Mouse (Mus musculus) T-helper 2 cell (primary cell): ENCODE results near the gene Hist1h2aa.

Experiments used
- in situ Hi-C: fragments of 300-600 bp; cut with MboI, MseI; formaldehyde crosslinking; loops from one replicate; pipeline ENCODE4 v1.15.1; 2025; ENCODE audit warnings: high pct_unique_total_duplicates

Hist1h2aa gene

DNA sequence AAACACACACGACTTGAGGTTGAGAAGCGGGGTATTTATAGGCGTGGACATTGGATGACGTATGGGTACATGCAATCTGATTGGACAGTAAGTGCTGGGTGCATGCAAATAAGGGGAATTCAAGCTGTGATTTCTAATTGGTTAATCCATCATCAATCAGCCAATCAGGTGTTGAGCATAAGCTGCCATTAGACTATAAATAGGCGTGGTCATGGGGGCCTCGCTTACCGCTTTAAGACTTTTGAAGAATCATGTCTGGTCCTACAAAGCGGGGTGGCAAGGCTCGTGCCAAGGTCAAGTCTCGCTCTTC lies at the start of gene Hist1h2aa:
Hist1h2aa (plus strand) TSS at position 252 of the 310 bp plus-strand sequence.
- in situ Hi-C loops: no loop called here

- in situ Hi-C loops: loop anchor here (5.0 kb wide), 1 partner anchor 87 kb away; no protein-coding TSS in a partner anchor
Observed at GRCm38 (mm10) chr13:23885540-23885939, 48.7 kb upstream of the Hist1h2aa start.

DNA sequence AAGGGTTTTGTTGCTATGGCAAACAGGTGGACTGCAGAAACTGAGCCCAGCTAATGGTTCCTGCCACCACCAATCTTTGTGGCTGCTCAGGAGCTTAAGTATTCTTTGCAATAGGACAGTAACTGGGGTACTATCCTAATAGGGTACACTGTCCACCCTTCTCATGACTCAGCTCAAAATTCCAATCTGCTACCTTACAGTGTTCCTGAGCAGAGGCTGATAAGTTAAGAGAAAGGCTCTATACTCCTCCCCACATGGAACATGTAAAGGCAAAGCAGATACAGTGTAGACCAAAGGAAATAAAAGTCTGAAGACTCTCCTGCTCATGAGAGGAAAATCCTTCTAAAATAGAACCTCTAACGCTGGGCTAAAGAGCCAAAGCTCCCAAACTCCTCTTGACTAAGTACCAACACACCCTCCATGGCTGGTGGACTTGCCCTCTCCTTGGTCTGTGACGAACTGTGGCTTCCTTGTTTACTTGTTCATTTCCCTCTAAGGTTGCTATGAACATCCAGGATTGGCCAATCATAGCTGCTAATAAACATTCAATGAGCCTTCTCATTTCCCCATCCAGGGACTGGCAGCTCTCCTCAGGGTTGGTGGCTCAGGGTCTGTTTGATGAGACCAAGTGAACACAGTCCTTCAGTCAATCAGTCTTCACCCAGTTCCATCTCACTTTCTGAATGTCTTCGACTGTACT lies 47.1 kb upstream of the Hist1h2aa start:
- in situ Hi-C loops: loop anchor here (5.0 kb wide), 1 partner anchor 85 kb away; no protein-coding TSS in a partner anchor

DNA sequence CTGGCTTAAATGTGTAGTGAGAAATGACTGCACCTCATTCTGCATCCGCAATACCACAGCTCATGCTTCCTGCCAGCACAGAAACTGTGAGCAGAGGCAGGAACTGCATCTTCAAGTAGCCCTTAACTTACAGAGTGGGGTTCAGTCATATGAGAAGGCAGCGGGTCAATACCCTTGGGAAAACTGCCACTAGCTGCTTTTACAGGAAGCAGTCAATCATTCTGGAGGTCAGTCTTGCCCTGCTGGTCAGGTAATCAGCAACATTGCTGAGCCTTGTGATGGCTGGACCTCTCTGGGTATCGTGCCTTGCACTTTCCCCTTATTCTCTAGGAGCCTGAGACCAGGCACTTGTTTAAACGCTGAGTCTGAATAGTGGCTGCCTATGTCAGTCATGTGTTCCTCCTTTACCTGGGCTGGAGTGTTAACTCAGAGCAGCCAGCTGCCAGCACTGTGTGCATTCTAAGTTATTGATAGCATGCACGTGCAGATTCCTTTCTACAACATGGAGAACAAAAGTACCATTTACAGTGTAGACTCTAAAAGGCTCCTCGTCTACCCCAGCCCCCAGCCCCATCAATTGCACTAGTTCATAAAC lies 45.2 kb upstream of the Hist1h2aa start:
- in situ Hi-C loops: loop anchor here (5.0 kb wide), 1 partner anchor 83 kb away; no protein-coding TSS in a partner anchor

DNA sequence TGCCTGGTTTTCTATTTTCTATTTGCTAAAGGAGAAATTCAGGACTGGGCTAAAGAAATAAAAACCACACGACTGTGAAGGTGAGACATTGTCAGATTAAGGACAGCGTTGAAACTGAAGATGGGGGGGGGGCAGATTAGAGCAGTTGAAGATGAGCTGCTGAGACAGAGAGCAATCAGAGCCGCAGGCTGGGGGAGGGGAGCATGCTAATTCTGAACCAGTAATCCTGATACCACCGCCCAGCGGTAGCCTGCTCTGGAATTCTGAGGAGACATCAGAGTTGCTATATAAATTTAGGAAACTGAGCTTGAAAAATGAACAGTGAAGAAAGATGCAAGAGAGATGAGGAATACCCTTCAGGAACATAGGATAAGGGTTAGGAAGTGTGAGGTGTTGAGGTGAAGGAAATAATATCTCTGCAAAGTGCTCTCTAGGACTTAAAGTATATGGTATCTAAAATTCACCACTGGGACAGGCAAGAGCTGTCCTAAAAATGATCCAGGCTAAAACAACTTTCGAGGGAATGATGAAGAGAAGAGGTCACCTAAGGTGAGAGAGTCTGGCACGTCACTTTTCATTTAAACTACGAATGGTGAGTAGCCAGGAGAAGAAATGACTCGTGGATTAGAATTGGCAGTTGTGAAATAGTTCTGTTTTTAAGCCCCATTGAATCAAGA lies 41.5 kb upstream of the Hist1h2aa start:
- in situ Hi-C loops: no loop called here

DNA sequence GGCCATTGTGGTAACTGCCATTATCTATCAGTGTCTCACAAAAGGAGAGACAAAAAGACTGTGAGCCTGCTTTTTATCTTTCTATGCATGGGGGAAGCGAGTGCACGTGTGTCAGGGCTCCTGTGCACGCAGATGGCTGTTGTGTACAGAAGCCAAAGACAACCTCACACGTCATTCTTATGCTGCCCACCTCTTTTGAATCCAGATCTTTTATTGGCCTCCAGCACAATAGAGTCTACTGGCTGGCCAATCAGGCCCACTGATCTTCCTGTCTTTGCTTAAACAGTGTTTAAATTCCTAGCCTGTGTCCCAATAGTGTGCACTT lies 41.0 kb upstream of the Hist1h2aa start:
- in situ Hi-C loops: no loop called here

DNA sequence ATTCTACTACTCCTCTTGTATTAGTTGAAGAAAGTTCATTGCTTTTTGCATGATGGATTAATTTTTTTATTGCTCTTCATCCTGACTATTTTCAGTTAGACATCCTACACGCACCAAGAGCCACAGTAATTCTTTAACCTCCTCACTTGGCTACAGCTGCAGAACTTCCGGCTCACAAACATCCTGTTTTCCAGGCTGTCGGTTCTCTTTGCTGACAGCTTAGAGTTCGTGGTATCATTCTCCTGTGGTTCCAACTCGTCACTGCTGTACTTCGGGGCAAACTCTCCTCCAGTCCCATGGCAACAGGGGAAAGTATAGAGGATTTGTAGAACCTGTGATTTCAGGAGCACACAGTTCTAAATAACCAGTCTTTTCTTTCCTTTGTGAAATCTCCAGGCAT lies 36.0 kb upstream of the Hist1h2aa start:
- in situ Hi-C loops: no loop called here

GRCm38 (mm10) chr13:23906906-23907305 lies 27.4 kb upstream of the Hist1h2aa start:
- in situ Hi-C loops: no loop called here

- in situ Hi-C loops: no loop called here
Observed at GRCm38 (mm10) chr13:23910121-23910520, 24.1 kb upstream of the Hist1h2aa start.

DNA sequence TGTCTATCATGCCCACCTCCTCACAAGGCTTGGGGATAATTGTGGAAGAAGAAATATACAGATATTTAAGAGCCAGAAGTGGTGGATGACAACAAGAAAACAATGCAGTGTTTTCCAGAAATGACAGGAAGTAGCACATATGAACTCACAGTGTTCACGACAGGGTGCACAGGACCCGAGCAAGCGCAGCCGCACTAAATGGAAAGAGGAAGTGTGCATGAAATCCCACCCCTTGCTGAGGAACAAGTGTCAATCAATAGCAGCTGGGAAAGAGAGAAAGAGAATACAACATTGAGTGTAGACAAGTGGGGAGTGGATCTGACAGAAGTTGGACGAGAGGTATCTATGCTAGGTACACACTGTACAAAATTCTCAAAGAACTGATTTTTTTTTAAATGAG lies 22.9 kb upstream of the Hist1h2aa start:
- in situ Hi-C loops: no loop called here

- in situ Hi-C loops: no loop called here
Observed at GRCm38 (mm10) chr13:23913791-23914306, 20.4 kb upstream of the Hist1h2aa start.

DNA sequence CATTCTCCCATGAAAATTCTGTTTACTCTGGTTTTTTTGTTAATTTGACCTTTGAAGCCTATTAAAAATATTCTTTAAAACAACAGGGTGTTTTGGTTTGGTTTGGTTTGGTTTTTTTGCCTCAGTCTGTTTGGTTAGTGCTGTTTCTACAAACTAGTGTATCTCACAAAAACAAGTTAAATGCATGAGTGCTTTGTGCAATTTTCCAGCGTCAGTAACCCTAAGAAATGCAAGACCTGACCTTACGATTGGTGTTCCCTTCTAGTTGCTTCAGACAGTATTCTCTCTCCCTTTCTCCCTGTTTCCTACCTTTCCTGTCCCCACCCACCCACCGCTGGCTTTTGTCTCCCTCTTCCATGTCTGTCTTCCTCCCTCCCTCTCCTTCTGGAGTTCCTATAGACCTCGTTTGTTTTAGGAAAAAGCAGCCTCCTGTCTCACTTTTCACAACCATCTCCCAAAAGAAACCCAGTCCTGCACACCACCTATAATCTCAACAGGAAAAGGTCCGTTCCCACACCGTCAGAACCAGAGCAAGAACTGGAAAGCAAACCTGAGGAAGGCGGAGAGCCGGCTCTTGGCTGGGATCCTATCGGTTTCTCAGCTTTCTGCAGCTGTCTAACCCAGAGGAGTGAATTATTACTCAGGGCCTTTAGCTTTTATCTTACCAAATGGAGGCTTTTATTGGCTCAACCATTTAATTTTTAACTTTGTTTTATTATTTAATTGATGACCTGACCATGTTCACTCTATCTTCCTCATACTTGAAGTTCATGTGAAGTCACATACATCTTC lies 19.7 kb upstream of the Hist1h2aa start, which contains the start of gene Slc17a4:
Slc17a4 (minus strand) TSS at position 634 of the 792 bp plus-strand sequence.
- in situ Hi-C loops: no loop called here

DNA sequence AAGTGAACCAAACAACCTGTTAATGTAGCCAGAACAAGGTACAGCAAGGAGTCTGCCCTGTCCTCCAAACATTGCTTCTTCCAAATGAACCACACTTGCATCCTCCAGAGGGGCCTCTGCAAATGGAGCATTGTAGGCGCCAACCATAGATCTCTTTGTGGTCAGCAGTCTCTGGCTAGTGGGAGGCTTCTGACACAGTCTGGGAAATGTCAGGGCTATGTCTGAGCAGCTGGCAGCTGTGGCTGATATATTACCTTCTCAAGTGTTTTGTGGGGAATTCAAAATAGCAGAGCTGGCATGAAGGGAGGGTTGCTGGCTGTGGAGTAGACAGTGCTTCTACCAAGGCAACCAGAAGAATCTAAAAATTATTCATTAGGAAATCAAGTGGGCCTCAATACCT lies 18.1 kb upstream of the Hist1h2aa start:
- in situ Hi-C loops: no loop called here

DNA sequence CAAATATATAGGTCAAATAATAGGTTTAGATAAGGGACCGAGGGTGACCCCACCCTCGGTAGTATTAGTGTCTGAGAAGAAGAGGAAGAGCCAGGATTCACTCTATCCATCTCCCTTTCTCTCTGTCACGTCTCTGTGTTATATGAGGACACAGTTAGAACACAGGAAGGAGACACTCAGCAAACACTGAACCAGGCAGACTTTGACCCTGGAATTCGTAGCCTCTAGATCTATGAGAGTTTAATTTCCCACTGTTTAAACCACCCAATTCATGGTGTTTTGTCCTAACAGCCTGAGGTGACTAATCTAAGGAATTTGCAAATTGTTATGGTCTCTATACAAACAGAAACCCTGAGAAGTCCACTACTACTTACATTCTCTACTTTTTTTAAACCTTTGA lies 16.6 kb upstream of the Hist1h2aa start:
- in situ Hi-C loops: no loop called here

DNA sequence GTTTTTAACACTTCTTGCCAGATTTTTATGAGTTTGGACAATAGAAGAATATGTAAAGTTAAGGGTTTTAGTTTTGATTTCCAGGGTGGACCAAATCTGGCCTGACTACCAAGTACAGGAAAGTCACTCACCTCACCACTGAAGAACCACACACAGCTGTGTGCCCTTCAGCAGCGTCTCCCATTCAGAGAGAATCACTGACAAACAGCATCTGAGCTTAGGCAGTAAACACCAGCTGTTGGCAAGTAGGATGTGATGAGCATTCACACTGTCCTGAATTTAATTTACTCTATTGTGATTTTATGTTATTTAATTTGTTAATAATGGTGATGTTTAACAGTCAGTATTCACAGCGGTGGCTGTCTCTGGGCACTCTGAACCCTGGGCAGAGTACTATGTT lies 8.5 kb upstream of the Hist1h2aa start:
- in situ Hi-C loops: no loop called here

DNA sequence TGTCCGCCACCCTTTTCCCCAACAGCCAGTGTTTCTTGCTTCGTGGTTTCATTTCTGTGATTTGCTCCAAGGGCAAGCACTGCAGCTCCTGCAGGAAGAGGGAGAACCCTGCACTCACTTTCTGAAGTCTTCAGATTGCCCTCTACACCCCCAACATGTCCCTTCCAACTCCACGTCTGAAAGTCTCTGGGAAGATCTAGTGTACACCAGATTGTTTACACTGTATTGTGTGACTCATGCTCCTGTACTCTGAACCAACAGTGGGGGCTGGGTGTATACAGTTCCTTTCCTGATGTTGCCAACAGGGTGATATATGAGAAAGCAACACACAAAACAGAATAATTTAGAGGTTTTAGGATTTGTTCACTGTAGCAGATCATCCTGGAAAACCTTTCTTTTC lies 5.6 kb upstream of the Hist1h2aa start:
- in situ Hi-C loops: no loop called here

DNA sequence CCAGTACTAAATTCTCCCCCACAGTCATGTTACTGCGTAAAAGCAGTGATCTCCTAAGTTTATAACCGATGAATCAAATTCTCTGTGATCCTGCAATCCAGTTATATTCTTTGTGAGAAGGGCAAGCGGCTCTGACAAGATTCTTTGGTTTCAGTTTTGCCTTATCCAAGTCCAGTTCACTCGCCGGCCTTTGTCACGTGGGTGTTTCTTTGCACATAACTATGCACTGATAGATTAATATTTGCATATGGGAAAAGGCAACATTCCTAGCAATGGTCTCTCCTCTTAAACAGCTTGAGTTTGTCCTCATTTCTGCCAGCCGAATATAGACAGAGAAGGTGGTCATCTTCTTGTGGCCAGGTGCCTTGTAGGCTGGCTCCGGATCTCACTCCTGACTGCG lies 3.8 kb upstream of the Hist1h2aa start:
- in situ Hi-C loops: no loop called here

DNA sequence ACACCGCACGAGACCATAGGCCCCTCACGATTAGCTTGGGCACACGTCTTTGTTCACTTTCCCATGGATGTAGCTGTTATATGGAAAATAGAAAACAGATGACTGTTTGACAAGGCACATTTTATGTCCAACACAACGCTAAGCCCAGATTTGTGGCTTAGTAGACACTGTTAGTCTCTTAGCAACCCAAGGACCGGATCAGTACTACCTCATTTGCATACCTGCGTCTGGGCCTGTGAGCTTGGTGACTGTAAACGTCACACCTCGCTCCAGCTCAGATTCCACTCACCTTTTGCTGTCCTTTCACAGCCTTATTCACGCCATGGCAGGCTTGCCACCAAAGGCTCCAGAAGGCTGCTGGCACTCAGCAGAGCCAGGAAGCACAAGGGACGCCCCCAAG lies 3.4 kb upstream of the Hist1h2aa start:
- in situ Hi-C loops: no loop called here

GRCm38 (mm10) chr13:23933421-23934210 lies 646 bp upstream of the Hist1h2aa start, which contains the start of gene Hist1h2ba:
Gene Hist1h2ba, minus strand, starts transcription at chr13:23934156.
- in situ Hi-C loops: no loop called here

DNA sequence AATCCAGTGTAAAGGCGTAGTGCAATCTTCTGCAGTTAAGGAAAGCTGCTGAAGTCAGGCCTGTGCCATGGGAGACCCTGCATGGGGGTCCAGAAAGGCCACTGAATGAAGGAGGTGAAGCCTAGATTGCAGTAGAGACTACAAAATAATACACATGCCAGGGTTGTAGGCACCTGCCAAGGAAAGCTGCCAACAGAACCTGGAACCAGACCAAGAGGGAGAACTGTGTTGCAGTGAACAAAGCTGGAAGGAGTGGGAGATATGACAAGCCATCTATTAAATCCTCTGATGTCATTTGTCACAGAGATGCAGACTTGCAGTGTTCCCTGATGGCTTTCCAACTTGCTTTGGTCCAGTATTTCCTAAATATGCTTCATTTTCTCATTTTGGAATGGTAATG lies 4.4 kb downstream of the Hist1h2aa start:
- in situ Hi-C loops: no loop called here

DNA sequence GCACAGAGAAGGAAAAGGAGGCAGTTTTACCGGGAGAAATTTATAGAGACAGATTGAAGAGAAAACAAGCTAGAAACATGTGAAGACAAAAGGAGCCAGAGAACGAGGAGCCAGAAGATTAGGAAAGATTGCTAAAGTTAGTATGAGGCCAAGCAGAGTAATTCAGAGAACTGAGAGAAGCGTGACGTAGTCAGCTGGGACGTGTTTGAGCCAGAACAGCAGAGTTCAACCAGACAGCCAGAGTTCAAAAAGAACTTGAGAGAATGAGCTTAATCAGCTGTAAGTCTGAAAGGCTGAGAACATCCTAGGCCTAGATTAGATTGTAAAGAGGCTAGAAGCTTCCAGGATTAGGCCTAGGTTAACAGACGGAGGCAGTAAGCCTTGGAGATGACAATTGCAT lies 6.0 kb downstream of the Hist1h2aa start:
- in situ Hi-C loops: no loop called here
